Mouse (Mus musculus): Measurements from ENCODE around the gene Usp34.
"Not testable (repeated sequence)": the region's sequence is repeated elsewhere in the genome, so short reads cannot be mapped to it uniquely, and the experiment has no call there.

Usp34 gene

DNA sequence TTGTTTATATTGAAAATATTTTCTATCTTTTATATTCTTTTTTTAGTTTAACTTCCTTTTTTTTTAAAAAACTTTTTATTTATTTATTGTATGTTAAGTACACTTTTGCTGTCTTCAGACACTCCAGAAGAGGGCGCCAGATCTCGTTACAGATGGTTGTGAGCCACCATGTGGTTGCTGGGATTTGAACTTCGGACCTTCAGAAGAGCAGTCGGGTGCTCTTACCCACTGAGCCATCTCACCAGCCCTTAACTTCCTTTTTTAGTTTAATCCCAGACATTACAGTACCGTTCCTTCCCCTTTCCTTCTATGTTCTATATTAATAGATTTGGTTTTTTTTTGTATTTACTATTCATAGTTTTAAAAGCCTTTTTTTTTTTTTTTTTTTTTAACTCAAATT lies 50.5 kb downstream of the Usp34 start:
- DNase-seq (ENCODE audit: low read depth, low spot score), result not testable (repeated sequence)

DNA sequence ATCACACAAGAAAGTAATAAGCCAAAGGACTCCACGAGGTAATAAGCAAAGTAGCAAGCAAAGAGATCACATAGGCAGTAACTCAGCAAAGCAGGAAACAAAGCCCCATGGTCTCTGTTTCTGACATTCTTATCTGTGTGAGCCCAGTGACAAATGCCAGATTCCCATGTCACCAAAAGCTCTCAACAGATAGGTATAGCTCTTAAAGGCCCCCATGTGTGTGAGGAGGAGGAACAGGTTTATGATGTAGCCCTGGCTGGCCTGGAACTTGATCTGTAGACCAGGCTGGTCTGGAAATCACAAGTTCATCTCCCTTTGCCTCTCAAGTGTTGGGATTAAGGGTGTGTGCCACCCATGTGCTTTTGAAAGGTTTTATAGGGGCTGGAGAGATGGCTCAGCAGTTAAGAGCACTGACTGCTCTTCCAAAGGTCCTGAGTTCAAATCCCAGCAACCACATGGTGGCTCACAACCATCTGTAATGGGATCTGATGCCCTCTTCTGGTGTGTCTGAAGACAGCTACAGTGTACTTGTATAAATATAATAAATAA lies 53.1 kb downstream of the Usp34 start:
- not testable (repeated sequence) for DNase-seq (ENCODE audit: low read depth, low spot score)

DNA sequence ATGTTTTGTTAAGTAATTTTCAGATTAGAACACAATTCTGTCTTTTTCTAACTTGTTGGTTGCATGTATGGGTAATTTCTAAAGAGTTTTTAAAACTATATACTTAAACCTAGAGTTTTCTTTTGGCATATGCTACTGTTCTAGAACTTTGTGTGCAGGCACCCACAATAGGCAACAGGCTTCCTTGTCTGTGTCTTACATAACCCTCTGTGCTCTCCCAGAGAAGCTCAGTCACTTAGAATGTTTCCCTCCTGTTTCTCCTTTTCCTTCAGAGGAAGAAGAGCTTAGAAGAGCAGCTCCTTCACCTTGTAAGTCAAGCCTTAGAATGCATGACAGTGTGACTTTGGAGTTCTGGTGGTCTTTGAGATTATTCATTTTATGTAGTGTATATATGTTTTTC lies 55.6 kb downstream of the Usp34 start:
- no peak for DNase-seq (ENCODE audit: low read depth, low spot score)

- no peak for DNase-seq (ENCODE audit: low read depth, low spot score)
These were observed 57.7 kb downstream of the Usp34 start for GRCm38 (mm10) chr11:23364348-23364747.

GRCm38 (mm10) chr11:23372032-23372431 lies 65.3 kb downstream of the Usp34 start:
- DNase-seq (ENCODE audit: low read depth, low spot score), result no peak

DNA sequence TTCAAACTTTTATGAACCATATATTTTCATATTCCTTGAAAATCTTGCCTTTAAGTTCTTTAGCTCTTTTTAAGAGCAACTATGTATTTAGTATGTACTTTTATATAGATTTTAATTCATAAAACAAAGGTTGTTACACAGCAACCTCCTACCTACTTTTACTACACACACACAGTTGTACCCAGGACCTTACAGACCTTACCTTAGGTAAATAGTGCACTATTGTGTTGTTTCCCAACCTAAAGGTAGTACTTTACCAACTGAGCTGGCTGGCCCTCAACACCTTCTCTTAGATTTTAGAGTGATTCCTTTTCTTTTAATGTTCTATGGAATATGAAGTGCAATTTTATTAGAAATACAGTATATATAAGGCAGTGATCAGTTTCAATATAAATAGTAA lies 65.8 kb downstream of the Usp34 start:
- no peak for DNase-seq (ENCODE audit: low read depth, low spot score)

DNA sequence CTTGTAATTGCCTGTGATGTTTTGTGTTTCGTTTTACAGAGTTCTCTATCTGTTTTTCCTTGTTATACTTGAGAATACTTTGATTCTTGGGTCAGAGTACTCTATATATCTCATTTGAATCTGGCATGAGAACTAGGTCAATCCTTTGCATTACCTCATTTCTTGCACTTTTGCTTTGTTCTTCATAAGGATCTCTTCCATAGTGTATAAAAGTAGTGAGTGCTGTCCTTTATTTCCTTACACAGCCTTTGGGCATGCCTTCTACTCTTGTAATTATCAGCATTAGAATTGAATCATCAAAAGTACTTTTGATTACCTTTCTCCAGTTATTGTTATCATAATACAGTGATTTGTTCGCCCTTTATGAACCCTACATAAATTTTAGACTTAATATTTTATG lies 73.4 kb downstream of the Usp34 start:
- no peak for DNase-seq (ENCODE audit: low read depth, low spot score)

- peak; percentile 10 for DNase-seq (ENCODE audit: low read depth, low spot score)
These were observed 73.9 kb downstream of the Usp34 start for GRCm38 (mm10) chr11:23380595-23380994.

DNA sequence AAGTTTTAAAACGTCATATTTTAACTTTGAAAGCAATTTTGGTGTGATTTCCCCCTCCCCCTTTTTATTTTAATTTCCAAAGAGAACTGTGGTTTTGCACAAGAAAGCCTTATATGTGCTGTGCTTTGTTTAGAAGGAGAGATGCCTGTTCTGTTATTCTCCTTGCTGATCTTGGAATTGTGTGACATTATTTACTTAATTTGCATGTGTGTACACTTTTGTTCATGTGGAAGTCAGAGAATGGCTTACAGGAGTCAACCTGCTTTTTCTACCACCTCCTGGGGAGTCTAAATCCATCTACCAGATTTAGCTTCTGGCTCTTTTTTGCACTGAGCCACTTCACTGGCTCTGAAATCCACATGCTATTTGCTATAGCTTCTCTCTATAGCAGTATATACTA lies 76.1 kb downstream of the Usp34 start:
- no peak for DNase-seq (ENCODE audit: low read depth, low spot score)

DNA sequence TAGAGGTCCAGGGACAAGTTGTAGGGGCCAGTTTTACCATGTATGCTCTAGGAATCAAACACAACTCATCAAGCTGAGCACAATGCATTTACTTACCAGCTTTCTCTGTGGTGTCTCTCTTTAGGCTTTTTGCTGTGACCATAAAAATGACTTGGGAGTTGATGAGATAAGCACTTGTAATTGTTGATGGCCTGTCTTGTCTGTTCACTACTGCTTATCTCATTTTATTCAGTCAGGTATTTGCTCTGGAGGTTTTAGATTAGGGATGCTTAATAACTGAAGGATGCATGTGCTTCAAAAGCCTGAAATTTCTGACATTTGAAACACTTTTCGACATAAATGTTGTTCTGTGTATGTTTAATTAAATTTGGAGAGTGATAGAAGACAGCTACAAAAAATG lies 83.0 kb downstream of the Usp34 start:
- DNase-seq (ENCODE audit: low read depth, low spot score), result no peak

GRCm38 (mm10) chr11:23392567-23392966 lies 85.9 kb downstream of the Usp34 start:
- no peak for DNase-seq (ENCODE audit: low read depth, low spot score)

- no peak for DNase-seq (ENCODE audit: low read depth, low spot score)
These were observed 89.9 kb downstream of the Usp34 start for GRCm38 (mm10) chr11:23396608-23397007.

- peak; percentile 22 for DNase-seq (ENCODE audit: low read depth, low spot score)
These were observed 94.5 kb downstream of the Usp34 start for GRCm38 (mm10) chr11:23400978-23401776.

GRCm38 (mm10) chr11:23428301-23428700 lies 121.6 kb downstream of the Usp34 start:
- DNase-seq (ENCODE audit: low read depth, low spot score), result no peak

GRCm38 (mm10) chr11:23430013-23430412 lies 123.3 kb downstream of the Usp34 start:
- DNase-seq (ENCODE audit: low read depth, low spot score), result peak; percentile 34

DNA sequence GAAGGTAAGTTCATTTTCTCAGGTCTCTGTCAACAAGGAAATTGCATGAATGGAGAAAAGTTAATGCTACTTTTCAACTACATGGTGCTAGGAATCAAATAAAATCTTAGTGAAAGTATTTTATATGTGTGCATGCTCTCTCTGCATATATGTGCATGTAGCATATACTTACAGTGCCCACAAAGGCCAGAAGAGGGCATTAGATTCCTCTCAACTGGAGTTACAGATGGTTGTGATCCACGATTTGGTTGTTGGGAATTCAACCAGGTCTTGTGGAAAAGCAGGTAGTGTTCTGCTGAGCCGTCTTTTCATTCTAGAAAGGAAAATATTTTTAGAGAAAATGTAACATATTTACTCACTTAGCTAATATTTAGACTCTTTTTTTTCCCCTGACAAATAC lies 129.4 kb downstream of the Usp34 start:
- peak; percentile 38 for DNase-seq (ENCODE audit: low read depth, low spot score)

DNA sequence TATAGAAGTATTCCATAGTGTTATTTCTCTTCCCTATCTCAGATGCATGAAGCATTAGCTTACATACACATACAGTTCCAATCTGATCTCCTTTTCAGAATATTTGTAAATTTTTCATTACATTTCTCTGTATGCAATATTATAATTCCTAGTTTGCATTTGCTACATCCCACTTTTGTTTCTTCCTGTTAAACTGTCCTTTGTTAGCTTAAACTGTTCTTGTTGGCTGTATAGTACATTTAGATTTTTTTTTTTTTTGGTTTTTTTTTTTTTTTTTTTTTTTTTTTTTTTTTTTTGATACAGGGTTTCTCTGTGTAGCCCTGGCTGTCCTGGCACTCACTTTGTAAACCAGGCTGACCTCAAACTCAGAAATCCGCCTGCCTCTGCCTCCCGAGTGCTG lies 159.2 kb downstream of the Usp34 start:
- not testable (repeated sequence) for DNase-seq (ENCODE audit: low read depth, low spot score)

DNA sequence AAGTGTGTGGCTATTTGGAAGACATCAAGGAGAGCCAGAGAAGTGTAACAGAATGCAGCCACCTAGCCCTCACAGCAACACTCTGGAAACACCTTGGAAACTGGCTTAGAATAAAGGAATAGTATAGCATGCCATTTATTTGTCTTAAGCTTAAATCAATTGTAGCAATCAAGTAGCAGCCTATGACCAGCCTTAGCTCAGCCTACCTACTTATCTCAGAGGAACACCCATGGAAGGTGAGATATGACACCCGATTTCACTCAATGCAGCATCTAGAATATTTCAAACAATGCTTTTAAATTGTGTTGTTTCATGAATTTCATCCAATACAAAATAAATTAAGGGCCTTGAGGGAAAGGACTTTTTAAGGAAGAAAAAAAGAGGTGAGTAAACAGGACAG lies 183.3 kb downstream of the Usp34 start:
- no peak for DNase-seq (ENCODE audit: low read depth, low spot score)

DNA sequence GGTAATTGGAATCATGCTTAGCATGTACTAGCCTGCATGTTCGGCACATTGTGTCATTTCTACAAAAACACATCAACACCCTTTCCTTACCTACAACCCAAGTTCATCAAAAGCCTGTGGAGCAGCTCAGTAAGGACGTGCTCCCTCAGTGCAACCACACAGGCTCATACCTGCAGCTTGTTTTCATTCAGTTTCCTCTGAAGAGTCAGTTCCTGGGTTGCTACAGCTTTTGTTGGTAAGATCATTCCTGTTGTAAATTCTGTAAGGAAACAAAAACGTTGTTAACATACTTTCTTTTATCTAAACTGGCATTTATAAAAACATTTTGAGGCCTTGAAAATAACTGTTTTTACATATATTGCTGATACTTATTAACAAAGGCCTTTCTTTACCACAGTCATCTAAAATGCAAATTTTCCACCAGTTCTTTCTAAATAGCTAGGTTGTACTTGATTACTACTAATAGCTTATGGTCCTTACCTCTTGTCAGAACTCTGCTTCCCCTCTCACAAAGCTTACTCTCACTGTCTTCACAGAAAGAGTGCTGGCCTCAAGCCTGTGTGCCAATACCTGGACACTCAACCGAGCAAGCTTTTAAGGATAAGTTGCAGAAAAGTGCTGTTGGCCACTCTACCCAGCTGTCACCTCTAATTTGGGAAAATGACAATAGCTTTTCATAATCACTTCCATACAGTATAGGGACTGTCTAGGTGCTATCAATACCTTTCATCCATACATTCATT lies 185.5 kb downstream of the Usp34 start:
- no peak for DNase-seq (ENCODE audit: low read depth, low spot score)

DNA sequence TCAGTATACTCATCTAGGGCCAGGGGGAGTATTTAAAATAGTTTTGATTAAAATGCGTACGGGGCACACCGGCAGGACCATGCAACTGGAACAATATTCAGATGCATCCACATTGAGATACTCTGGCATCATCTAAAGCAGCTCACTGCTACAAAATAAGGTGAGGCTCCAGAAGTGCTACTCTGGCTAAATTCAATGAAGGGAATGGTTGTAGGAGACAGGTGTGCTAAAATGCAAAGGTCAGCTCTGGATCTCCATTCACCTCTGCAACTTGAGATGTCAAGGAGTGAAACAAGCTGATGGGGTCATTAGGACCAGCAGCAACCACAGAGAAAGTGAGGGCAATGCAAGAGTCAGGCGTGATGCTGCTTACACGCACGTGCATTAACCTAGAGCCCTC lies 188.5 kb downstream of the Usp34 start:
- DNase-seq (ENCODE audit: low read depth, low spot score), result no peak

DNA sequence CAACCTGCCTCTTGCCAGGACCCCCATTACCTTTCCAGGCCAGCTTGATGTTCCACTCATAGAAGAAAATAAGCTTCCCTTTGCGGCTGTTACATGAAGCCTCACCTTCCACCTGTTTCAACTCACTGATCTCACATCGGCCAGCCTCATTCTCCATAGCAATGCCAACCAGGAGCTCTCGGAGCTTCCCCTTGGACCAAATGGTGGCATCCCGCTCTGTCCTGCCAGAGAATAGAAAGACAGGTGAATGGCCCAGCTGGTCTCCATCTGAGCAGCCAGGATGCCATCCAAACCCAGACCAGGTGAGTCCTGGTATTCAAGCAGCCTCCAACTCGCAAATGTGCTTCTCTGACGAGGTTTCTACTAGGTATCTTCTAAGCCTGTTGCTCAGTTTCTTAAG lies 190.0 kb downstream of the Usp34 start:
- DNase-seq (ENCODE audit: low read depth, low spot score), result no peak

DNA sequence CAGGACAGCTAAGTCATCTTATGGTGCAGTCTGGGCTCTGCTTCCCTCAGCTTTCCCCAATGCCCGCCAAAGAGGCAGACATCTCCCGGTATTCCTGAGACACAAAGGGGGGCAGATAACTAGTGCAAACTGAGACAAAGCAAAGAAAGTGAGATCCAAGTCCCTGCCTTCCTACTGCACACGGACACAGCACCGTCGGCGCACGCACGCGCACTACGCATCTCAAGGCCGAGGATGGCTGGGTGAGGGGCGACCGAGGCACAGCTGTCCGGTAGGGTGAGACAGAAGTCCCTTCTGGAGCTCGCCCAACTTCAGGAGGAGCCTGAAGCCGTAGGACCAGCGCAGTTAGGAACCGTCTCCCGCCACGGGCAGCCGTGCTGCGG lies 190.6 kb downstream of the Usp34 start:
- DNase-seq (ENCODE audit: low read depth, low spot score), result peak; percentile 79
